ENCODE assay signal across 22 mouse cellular contexts in genomic region chr6:51889824-51890223, GRCm38 (mm10).
A peak's percentile ranks its signal among the peaks of the same experiment; 100 is the strongest.
DNase-seq lines count a peak whose midpoint lies in the region; ATAC-seq and TF ChIP-seq lines count a peak whose summit lies in the region.
"Had no signal": no experiment of that assay in that cellular context is flagged by ENCODE, and none has a peak within 500 bp of the region (broad histone marks: within the 10 kb centered on the region; RNA-seq: fewer than 3 reads in every experiment).

No protein-coding gene starts in this region.

- H3K4me1 ChIP-seq in heart, embryonic 15.5 days (replicated peaks): peaks cover 21% of the 10 kb centered on the region
- peaks cover 31% of the 10 kb centered on the region for H3K4me1 ChIP-seq in kidney, embryonic 15.5 days
- H3K4me1 ChIP-seq in lung, embryonic 16.5 days (replicated peaks; ENCODE audit: control insufficient read depth, insufficient read depth, low read length): peaks cover 31% of the 10 kb centered on the region
- H3K4me1 ChIP-seq in stomach, postnatal 0 days (replicated peaks; ENCODE audit: control insufficient read depth, insufficient read depth): no peaks in the 10 kb centered on the region
- H3K4me1 ChIP-seq: forebrain, embryonic 10.5 days; hindbrain, embryonic 13.5 days had no signal

- H3K27ac ChIP-seq in heart, embryonic 15.5 days: peak overlapping the region; percentile 53
- peak overlapping the region; percentile 25; the same call in 1 of the 2 replicates for H3K27ac ChIP-seq in kidney, embryonic 15.5 days
- peak overlapping the region; percentile 78 for H3K27ac ChIP-seq in lung, embryonic 16.5 days (ENCODE audit: low read length)
- H3K27ac ChIP-seq in stomach, postnatal 0 days (replicated peaks): no peak overlapping the region
- H3K27ac ChIP-seq: embryonic facial prominence, embryonic 15.5 days; forebrain, embryonic 10.5 days; forebrain, embryonic 15.5 days; heart, adult 2 months; hindbrain, embryonic 13.5 days had no signal

- H3K9me3 ChIP-seq in heart, embryonic 15.5 days (replicated peaks): no peaks in the 10 kb centered on the region
- no peaks in the 10 kb centered on the region for H3K9me3 ChIP-seq in kidney, embryonic 15.5 days (replicated peaks)
- H3K9me3 ChIP-seq in lung, embryonic 16.5 days (ENCODE audit: control insufficient read depth, low read length): no peaks in the 10 kb centered on the region
- no peaks in the 10 kb centered on the region for H3K9me3 ChIP-seq in stomach, postnatal 0 days (ENCODE audit: control insufficient read depth, low read length)
- H3K9me3 ChIP-seq: embryonic facial prominence, embryonic 15.5 days; forebrain, embryonic 10.5 days; forebrain, embryonic 15.5 days; heart, embryonic 12.5 days; hindbrain, embryonic 13.5 days had no signal

- no peaks in the 10 kb centered on the region for H3K27me3 ChIP-seq in heart, embryonic 15.5 days
- H3K27me3 ChIP-seq in kidney, embryonic 15.5 days: no peaks in the 10 kb centered on the region
- no peaks in the 10 kb centered on the region for H3K27me3 ChIP-seq in lung, embryonic 16.5 days (ENCODE audit: control insufficient read depth, insufficient read depth, low read depth, low read length)
- no peaks in the 10 kb centered on the region for H3K27me3 ChIP-seq in stomach, postnatal 0 days (ENCODE audit: control insufficient read depth, insufficient read depth, low read length)
- H3K27me3 ChIP-seq: embryonic facial prominence, embryonic 15.5 days; forebrain, embryonic 15.5 days; heart, embryonic 12.5 days; hindbrain, embryonic 13.5 days had no signal

- no peak for TF ChIP-seq EP300 in stomach, postnatal 0 days (optimal IDR thresholded peaks at IDR 0.05)

- H3K36me3 ChIP-seq in heart, embryonic 15.5 days: no peaks in the 10 kb centered on the region
- H3K36me3 ChIP-seq in kidney, embryonic 15.5 days: no peaks in the 10 kb centered on the region
- H3K36me3 ChIP-seq in lung, embryonic 16.5 days (ENCODE audit: control insufficient read depth, insufficient read depth, low read length): no peaks in the 10 kb centered on the region
- H3K36me3 ChIP-seq in stomach, postnatal 0 days (ENCODE audit: control insufficient read depth, insufficient read depth, low read length): no peaks in the 10 kb centered on the region
- H3K36me3 ChIP-seq: embryonic facial prominence, embryonic 15.5 days; forebrain, embryonic 10.5 days; forebrain, embryonic 15.5 days; heart, embryonic 12.5 days; hindbrain, embryonic 13.5 days had no signal

- ATAC-seq in heart, embryonic 15.5 days (replicated peaks; ENCODE audit: insufficient number of reproducible peaks, insufficient read depth, low FRiP score, low read depth): no peak
- no peak for ATAC-seq in kidney, embryonic 15.5 days (replicated peaks; ENCODE audit: low FRiP score)
- peak; percentile 82 for ATAC-seq in lung, embryonic 16.5 days (ENCODE audit: low read depth)
- no peak for ATAC-seq in stomach, postnatal 0 days (ENCODE audit: low FRiP score, low TSS enrichment)
- ATAC-seq: forebrain, embryonic 15.5 days had no signal

- TF ChIP-seq CTCF in stomach, postnatal 0 days (IDR thresholded peaks at IDR 0.05; ENCODE audit: low read depth): no peak

- no peak overlapping the region for H3K4me3 ChIP-seq in heart, embryonic 15.5 days
- no peak overlapping the region for H3K4me3 ChIP-seq in kidney, embryonic 15.5 days (replicated peaks)
- H3K4me3 ChIP-seq in lung, embryonic 16.5 days (ENCODE audit: low read length): no peak overlapping the region
- H3K4me3 ChIP-seq in stomach, postnatal 0 days (ENCODE audit: low read depth, low read length): no peak overlapping the region
- H3K4me3 ChIP-seq: embryonic facial prominence, embryonic 15.5 days; erythroblast, embryonic 14.5 days; forebrain, embryonic 10.5 days; forebrain, embryonic 15.5 days; heart, adult 2 months; heart, embryonic 12.5 days; hindbrain, embryonic 13.5 days had no signal

- H3K9ac ChIP-seq in heart, embryonic 15.5 days: no peak overlapping the region
- no peak overlapping the region for H3K9ac ChIP-seq in kidney, embryonic 15.5 days
- H3K9ac ChIP-seq in lung, embryonic 16.5 days (ENCODE audit: low read length): no peak overlapping the region
- no peak overlapping the region for H3K9ac ChIP-seq in stomach, postnatal 0 days (ENCODE audit: low read length)
- H3K9ac ChIP-seq: embryonic facial prominence, embryonic 15.5 days; forebrain, embryonic 15.5 days; heart, embryonic 12.5 days; hindbrain, embryonic 13.5 days had no signal

- WGBS in heart, embryonic 15.5 days: 43% methylated on average over 4 of the region's 4 CpGs
- WGBS in kidney, embryonic 15.5 days: 67% methylated on average over 4 of the region's 4 CpGs
- WGBS in lung, embryonic 16.5 days: 34% methylated on average over 4 of the region's 4 CpGs
- 35% methylated on average over 4 of the region's 4 CpGs for WGBS in stomach, postnatal 0 days

- DNase-seq in heart, adult 18-20 months: no peak
- DNase-seq in kidney, postnatal 36 days: no peak
- no peak for DNase-seq in lung, postnatal 25 days (ENCODE audit: low spot score)
- no peak for DNase-seq in stomach, postnatal 0 days (ENCODE audit: low spot score)
- DNase-seq in yolk sac, embryonic 10.5 days (ENCODE audit: low spot score): no peak
- DNase-seq: adrenal gland, postnatal 10 days; cerebellum, adult 11 months; cerebellum, adult 8-10 months; cerebellum, postnatal 14 days; embryo, embryonic 11 days; gastrocnemius, postnatal 36 days; heart, adult 2 months; heart, postnatal 14 days had no signal

- no peak overlapping the region for H3K4me2 ChIP-seq in heart, embryonic 15.5 days
- H3K4me2 ChIP-seq in kidney, embryonic 15.5 days: no peak overlapping the region
- H3K4me2 ChIP-seq in lung, embryonic 16.5 days (ENCODE audit: low read depth, low read length): peak overlapping the region; percentile 28
- H3K4me2 ChIP-seq in stomach, postnatal 0 days (replicated peaks; ENCODE audit: low read depth): 0 out of 2 replicates have a peak overlapping the region, but pooled peaks have one; percentile 17
- H3K4me2 ChIP-seq: embryonic facial prominence, embryonic 15.5 days; forebrain, embryonic 15.5 days; heart, embryonic 12.5 days; hindbrain, embryonic 13.5 days had no signal

Comparison
In these comparisons a context has a peak if more than half of its experiments do, and no peak if none do; other contexts are left out.
1. H3K4me2 ChIP-seq: peak in lung, embryonic 16.5 days (single experiment) and stomach, postnatal 0 days (single experiment); none in heart, embryonic 15.5 days (single experiment) and kidney, embryonic 15.5 days (single experiment).